Mouse (Mus musculus): ENCODE data around the gene Mcrip2.

DNA sequence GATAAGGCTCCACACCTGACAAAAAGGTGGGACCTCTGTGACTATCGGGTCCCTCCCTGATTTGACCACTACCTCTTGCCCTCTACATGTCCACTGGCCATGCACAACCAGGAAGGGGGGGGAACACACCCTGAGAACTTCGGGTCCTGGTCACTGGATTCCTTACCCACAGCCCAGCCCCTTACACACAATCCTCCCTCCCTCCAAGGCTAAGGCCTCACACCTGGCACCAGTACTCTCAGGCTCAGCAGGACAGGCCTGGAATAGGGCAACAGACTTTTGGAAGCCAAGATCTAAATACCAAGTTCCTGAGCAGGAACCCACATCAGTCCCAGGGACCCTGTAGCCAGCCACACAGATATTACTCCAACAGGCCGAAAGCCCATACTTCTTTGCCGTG, 29.7 kb downstream of the Mcrip2 start:
- TF ChIP-seq CTCF (IDR thresholded peaks at IDR 0.05; ENCODE audit: extremely low read depth, insufficient read depth, insufficient read length, insufficient replicate concordance) (no peak), POLR2A (IDR thresholded peaks at IDR 0.05; ENCODE audit: low read depth, low read length) (no peak)

Data from spleen, adult 2 months (tissue).